Mouse (Mus musculus) hindbrain, postnatal 0 days (tissue): ENCODE results near the gene Ltbp3. TPM values are rescaled to one million over a fixed set of nuclear protein-coding genes. Genes with fewer than 3 reads are reported as not detected.

Experiments
- ATAC-seq: fragments of 200-750 bp; cut with Nextera tagmentation; 2 replicates; pipeline ENCODE4 v1.8.0; 2017; ENCODE audit warnings: mild to moderate bottlenecking, moderate TSS enrichment, moderate library complexity
- DNase-seq: peaks from one replicate; pipeline ENCODE4 v3.0.0-alpha.2; 2015; ENCODE audit warnings: low spot score
- H3K27ac ChIP-seq: fragments of 300-500 bp; sonication (generic); 2 replicates; pipeline ENCODE4 v1.5.1; 2014; ENCODE audit warnings: mild to moderate bottlenecking
- H3K27me3 ChIP-seq: fragments of 300-500 bp; sonication (generic); 2 replicates; pipeline ENCODE4 v1.6.1; 2014; ENCODE audit warnings: low read length, mixed read lengths; ENCODE audit not compliant: insufficient read depth
- H3K36me3 ChIP-seq: fragments of 300-500 bp; sonication (generic); 2 replicates; pipeline ENCODE4 v1.6.1; 2014; ENCODE audit warnings: low read length, mixed read lengths; ENCODE audit not compliant: insufficient read depth
- H3K4me1 ChIP-seq: fragments of 300-500 bp; sonication (generic); 2 replicates; pipeline ENCODE4 v1.6.1; 2014; ENCODE audit warnings: antibody characterized with exemption, low read length, mixed read lengths; ENCODE audit not compliant: insufficient read depth
- H3K4me2 ChIP-seq: fragments of 300-500 bp; sonication (generic); 2 replicates; pipeline ENCODE4 v1.6.1; 2014; ENCODE audit warnings: low read depth, mild to moderate bottlenecking, low read length, moderate library complexity, mixed read lengths
- H3K4me3 ChIP-seq: fragments of 300-500 bp; sonication (generic); 2 replicates; pipeline ENCODE4 v1.5.1; 2014; ENCODE audit warnings: low read length
- H3K9ac ChIP-seq: fragments of 300-500 bp; sonication (generic); replicated peaks from 2 replicates; pipeline ENCODE4 v1.6.1; 2014; ENCODE audit warnings: mild to moderate bottlenecking, low read length, moderate library complexity, mixed read lengths
- H3K9me3 ChIP-seq: fragments of 300-500 bp; sonication (generic); 2 replicates; pipeline ENCODE4 v1.6.1; 2016; ENCODE audit warnings: low read length, mixed read lengths
- CTCF ChIP-seq: IDR thresholded peaks from 2 replicates; pipeline ENCODE4 v1.5.1; 2016; ENCODE audit warnings: antibody characterized with exemption, control low read depth, low read depth
- WGBS: fragments of 180-500 bp; shearing (Covaris S2); extraction: QIAGEN DNeasy Blood & Tissue Kit; methylation state at CpG from one replicate; pipeline ENCODE4 v1.1.7; 2014; 5-methylcytosine and 5-hydroxymethylcytosine counted together
- polyA plus RNA-seq: library from polyadenylated mRNA; unstranded; fragments of >200 nt; fragmentation: Nextera tagmentation; extraction: Ambion mirVana; gene quantifications from 2 replicates; pipeline ENCODE4 v1.2.1, GENCODE M21; 2015
- total RNA-seq: library from RNA; depleted of rRNA; stranded (reverse); fragments of >200 nt; gene quantifications from 2 replicates; pipeline ENCODE4 v1.2.3, GENCODE M21; 2014; rRNA removed

Gene Ltbp3
- total RNA-seq (43.0 and 50.2 TPM in 2 replicates), polyA plus RNA-seq (14.0 and 14.4 TPM in 2 replicates)

GRCm38 (mm10) chr19:5740320-5741317 is at the start of gene Ltbp3:
Gene Ltbp3 (plus strand): TSS chr19:5740904.
- H3K9me3 ChIP-seq, result no peaks in the 10 kb centered on the region
- peak within 1 kb of the TSS; percentile 60 for H3K9ac ChIP-seq
- 13% methylated on average over 10 of the region's 14 CpGs for WGBS
- peak within 1 kb of the TSS; percentile 95 for H3K4me2 ChIP-seq
- no peaks in the 10 kb centered on the region for H3K36me3 ChIP-seq
- H3K4me3 ChIP-seq, result peak within 1 kb of the TSS; percentile 54
- no peak for TF ChIP-seq CTCF
- H3K27ac ChIP-seq, result peak within 1 kb of the TSS; percentile 77
- no peaks in the 10 kb centered on the region for H3K27me3 ChIP-seq
- ATAC-seq (peak; percentile 78), DNase-seq (peak; percentile 89)
- peaks cover 5% of the 10 kb centered on the region; the same call in 1 of the 2 replicates for H3K4me1 ChIP-seq

DNA sequence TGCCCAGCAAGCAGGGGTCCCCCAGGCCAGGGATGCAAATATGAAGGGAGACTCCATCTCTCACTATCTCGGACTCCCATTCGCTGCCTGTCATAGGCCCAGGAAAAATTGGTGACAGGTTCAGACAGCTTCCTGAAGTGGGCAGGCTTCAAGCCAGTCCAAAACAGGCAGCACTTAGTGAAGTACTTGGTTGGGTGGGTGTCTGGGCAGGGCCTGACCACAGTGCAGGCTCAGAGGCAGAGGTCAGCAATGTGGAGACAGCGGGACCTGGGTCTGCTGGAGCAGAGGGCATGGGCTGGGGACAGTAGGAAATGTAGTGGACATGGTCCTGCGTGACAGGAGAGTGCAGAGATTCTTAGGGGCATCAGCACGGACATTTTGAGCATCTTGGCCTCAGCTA is 49.1 kb upstream of the Ltbp3 start:
- Histone ChIP-seq H3K4me1 (peaks cover 31% of the 10 kb centered on the region), H3K4me2 (peak overlapping the region; percentile 100), H3K27ac (peak overlapping the region; percentile 56), H3K9ac (peak overlapping the region; percentile 49), H3K9me3 (no peaks in the 10 kb centered on the region), H3K36me3 (peaks cover 5% of the 10 kb centered on the region; the same call in 1 of the 2 replicates), H3K4me3 (0 out of 2 replicates have a peak overlapping the region, but pooled peaks have one; percentile 89), H3K27me3 (no peaks in the 10 kb centered on the region)
- ATAC-seq (no peak), DNase-seq (no peak)
- TF ChIP-seq CTCF, result no peak
- 82% methylated on average over 5 of the region's 5 CpGs for WGBS

- Histone ChIP-seq H3K4me3 (no peak overlapping the region), H3K4me1 (peaks cover 29% of the 10 kb centered on the region)
- no peak for TF ChIP-seq CTCF
These were observed 48.4 kb upstream of the Ltbp3 start for GRCm38 (mm10) chr19:5692086-5692912.

GRCm38 (mm10) chr19:5692913-5693396 is 47.7 kb upstream of the Ltbp3 start:
- Histone ChIP-seq H3K9me3 (no peaks in the 10 kb centered on the region), H3K4me1 (peaks cover 24% of the 10 kb centered on the region), H3K27me3 (no peaks in the 10 kb centered on the region), H3K9ac (peak overlapping the region; percentile 49; the same call in 1 of the 2 replicates), H3K4me3 (no peak overlapping the region), H3K4me2 (peak overlapping the region; percentile 100), H3K36me3 (peaks cover 11% of the 10 kb centered on the region), H3K27ac (peak overlapping the region; percentile 56; the same call in 1 of the 2 replicates)
- no peak for DNase-seq
- no peak for TF ChIP-seq CTCF
- WGBS, result 69% methylated on average over 10 of the region's 10 CpGs
- ATAC-seq, result no peak

More at GRCm38 (mm10) chr19:5692086-5692912, 48.4 kb upstream of the Ltbp3 start:
- WGBS, result 56% methylated on average over 10 of the region's 10 CpGs
- Histone ChIP-seq H3K36me3 (peaks cover 5% of the 10 kb centered on the region), H3K27ac (peak overlapping the region; percentile 56), H3K27me3 (no peaks in the 10 kb centered on the region), H3K9me3 (no peaks in the 10 kb centered on the region), H3K4me2 (peak overlapping the region; percentile 100), H3K9ac (peak overlapping the region; percentile 49)
- DNase-seq, result no peak
- ATAC-seq, result no peak

GRCm38 (mm10) chr19:5693801-5694200 is 46.9 kb upstream of the Ltbp3 start:
- TF ChIP-seq CTCF, result no peak
- 86% methylated on average over 6 of the region's 6 CpGs for WGBS
- Histone ChIP-seq H3K9ac (no peak overlapping the region), H3K27me3 (no peaks in the 10 kb centered on the region), H3K4me2 (no peak overlapping the region), H3K4me3 (no peak overlapping the region), H3K4me1 (peaks cover 24% of the 10 kb centered on the region), H3K27ac (no peak overlapping the region), H3K36me3 (peaks cover 18% of the 10 kb centered on the region), H3K9me3 (no peaks in the 10 kb centered on the region)
- DNase-seq (no peak), ATAC-seq (no peak)

- ATAC-seq, result no peak
These were observed 44.7 kb upstream of the Ltbp3 start for GRCm38 (mm10) chr19:5695849-5696462.

More at GRCm38 (mm10) chr19:5695849-5696462, 44.7 kb upstream of the Ltbp3 start:
- Histone ChIP-seq H3K4me2 (peak overlapping the region; percentile 40), H3K27ac (no peak overlapping the region), H3K9ac (no peak overlapping the region), H3K27me3 (no peaks in the 10 kb centered on the region), H3K9me3 (no peaks in the 10 kb centered on the region), H3K4me1 (peaks cover 12% of the 10 kb centered on the region; the same call in 1 of the 2 replicates), H3K4me3 (peak overlapping the region; percentile 21; the same call in 1 of the 2 replicates), H3K36me3 (peaks cover 35% of the 10 kb centered on the region)
- WGBS, result 18% methylated on average over 41 of the region's 41 CpGs
- TF ChIP-seq CTCF, result no peak
- peak; percentile 58 for DNase-seq
